Mouse (Mus musculus) thymus, adult 2 months (tissue): ENCODE measurements around the gene Ifi202b. TPM values are rescaled to one million over a fixed set of nuclear protein-coding genes. Genes with fewer than 3 reads are reported as not detected.
"Not testable (repeated sequence)": the region's sequence is repeated elsewhere in the genome, so short reads cannot be mapped to it uniquely, and the experiment has no call there.

Experiments used
- DNase-seq: peaks from one replicate; pipeline ENCODE4 v3.0.0; 2021
- H3K27ac ChIP-seq: fragments of 200-500 bp; 2 replicates; pipeline ENCODE4 v1.5.1; 2012; ENCODE audit warnings: low read length, control low read depth; ENCODE audit not compliant: control insufficient read depth, insufficient read depth
- H3K27me3 ChIP-seq: fragments of 200-500 bp; 2 replicates; pipeline ENCODE4 v1.6.1; 2012; ENCODE audit warnings: mild to moderate bottlenecking, low read length, moderate library complexity, mixed read lengths; ENCODE audit not compliant: control insufficient read depth, insufficient read depth
- H3K36me3 ChIP-seq: fragments of 200-500 bp; 2 replicates; pipeline ENCODE4 v1.6.1; 2012; ENCODE audit warnings: mild to moderate bottlenecking, low read length, moderate library complexity; ENCODE audit not compliant: control insufficient read depth, insufficient read depth
- H3K4me1 ChIP-seq: fragments of 200-500 bp; replicated peaks from 2 replicates; pipeline ENCODE4 v1.6.1; 2012; ENCODE audit warnings: low read length; ENCODE audit not compliant: control insufficient read depth, insufficient read depth
- H3K4me3 ChIP-seq: fragments of 200-500 bp; 2 replicates; pipeline ENCODE4 v1.5.1; 2012; ENCODE audit warnings: mild to moderate bottlenecking, low read length, control low read depth, moderate library complexity; ENCODE audit not compliant: control insufficient read depth, insufficient read depth
- CTCF ChIP-seq: fragments of 200-500 bp; IDR thresholded peaks from 2 replicates; pipeline ENCODE4 v1.5.1; 2012; ENCODE audit warnings: mild to moderate bottlenecking, control low read depth, low read length, moderate library complexity, borderline replicate concordance; ENCODE audit not compliant: control insufficient read depth, poor library complexity, insufficient read depth; ENCODE audit errors: extremely low read depth
- POLR2A ChIP-seq: fragments of 200-500 bp; IDR thresholded peaks from 2 replicates; pipeline ENCODE4 v1.6.1; 2012; ENCODE audit warnings: mild to moderate bottlenecking, low read length, control low read depth, moderate library complexity; ENCODE audit not compliant: control insufficient read depth, poor library complexity, insufficient read depth; ENCODE audit errors: extremely low read depth
- WGBS: fragments of 180-500 bp; shearing (Covaris S2); methylation state at CpG from one replicate; pipeline ENCODE4 v1.1.7; 2018; 5-methylcytosine and 5-hydroxymethylcytosine counted together
- polyA plus RNA-seq: library from polyadenylated mRNA; depleted of rRNA; stranded (reverse); fragments of >200 nt; gene quantifications from 2 replicates; pipeline ENCODE4 v1.2.3, GENCODE M21; 2012; rRNA removed

Ifi202b gene
- 0.06 and 0.40 TPM in 2 replicates for polyA plus RNA-seq

GRCm38 (mm10) chr1:173982694-173983305 is at the start of gene Ifi202b:
Gene Ifi202b (minus strand): TSS chr1:173982744.
- WGBS = 95% methylated on average over 6 of the region's 6 CpGs
- not testable (repeated sequence) for DNase-seq, H3K27me3 ChIP-seq, H3K4me1 ChIP-seq, H3K4me3 ChIP-seq, H3K36me3 ChIP-seq, H3K27ac ChIP-seq

- no peak within 1 kb of the TSS for H3K27ac ChIP-seq
- WGBS = 42% methylated on average over 1 of the region's 1 CpGs
- H3K36me3 ChIP-seq = no peaks in the 10 kb centered on the region
- no peaks in the 10 kb centered on the region for H3K4me1 ChIP-seq
- H3K4me3 ChIP-seq = no peak within 1 kb of the TSS
- H3K27me3 ChIP-seq = no peaks in the 10 kb centered on the region
- TF ChIP-seq CTCF (no peak), POLR2A (no peak)
- DNase-seq = no peak
Observed at GRCm38 (mm10) chr1:174031698-174032097, 49.2 kb upstream of the Ifi202b start, which contains the start of gene Ifi205. Gene Ifi205 (minus strand): TSS chr1:174031810.

GRCm38 (mm10) chr1:174007050-174007449 is 24.5 kb upstream of the Ifi202b start:
- not testable (repeated sequence) for H3K27ac ChIP-seq, H3K27me3 ChIP-seq, H3K36me3 ChIP-seq, H3K4me3 ChIP-seq, DNase-seq, H3K4me1 ChIP-seq

GRCm38 (mm10) chr1:174004352-174005109 is 22.0 kb upstream of the Ifi202b start:
- WGBS = 11% methylated on average over 2 of the region's 3 CpGs
- not testable (repeated sequence) for DNase-seq, H3K27ac ChIP-seq, H3K27me3 ChIP-seq, H3K4me3 ChIP-seq, H3K36me3 ChIP-seq, H3K4me1 ChIP-seq

- no peaks in the 10 kb centered on the region for H3K27me3 ChIP-seq
- no peak for DNase-seq
- H3K36me3 ChIP-seq = no peaks in the 10 kb centered on the region
- 95% methylated on average over 4 of the region's 4 CpGs for WGBS
- H3K27ac ChIP-seq = no peak overlapping the region
- TF ChIP-seq POLR2A = no peak
- no peak for TF ChIP-seq CTCF
- H3K4me3 ChIP-seq = no peak overlapping the region
- H3K4me1 ChIP-seq = no peaks in the 10 kb centered on the region
Observed at GRCm38 (mm10) chr1:173995003-173995402, 12.5 kb upstream of the Ifi202b start.

- DNase-seq, H3K27me3 ChIP-seq, H3K27ac ChIP-seq, H3K4me3 ChIP-seq, H3K4me1 ChIP-seq, H3K36me3 ChIP-seq: not testable (repeated sequence)
- 93% methylated on average over 3 of the region's 3 CpGs for WGBS
Observed at GRCm38 (mm10) chr1:173981038-173981437, 1.5 kb downstream of the Ifi202b start.

GRCm38 (mm10) chr1:173977622-173978021 is 4.9 kb downstream of the Ifi202b start:
- TF ChIP-seq CTCF = no peak
- TF ChIP-seq POLR2A = no peak
- no peak overlapping the region for H3K4me3 ChIP-seq
- H3K27ac ChIP-seq = no peak overlapping the region
- H3K4me1 ChIP-seq = no peaks in the 10 kb centered on the region
- no peak for DNase-seq
- H3K36me3 ChIP-seq = no peaks in the 10 kb centered on the region
- H3K27me3 ChIP-seq = no peaks in the 10 kb centered on the region
